Mouse (Mus musculus) cerebellum, adult 11 months (tissue): ENCODE data around the gene Zbtb5.
"Not testable (repeated sequence)": the region's sequence is repeated elsewhere in the genome, so short reads cannot be mapped to it uniquely, and the experiment has no call there.

ENCODE experiments used
- DNase-seq: peaks from one replicate; pipeline ENCODE4 v3.0.0; 2022

Gene Zbtb5

GRCm38 (mm10) chr4:44967402-44967801 is 44.8 kb downstream of the Zbtb5 start:
- no peak for DNase-seq

DNA sequence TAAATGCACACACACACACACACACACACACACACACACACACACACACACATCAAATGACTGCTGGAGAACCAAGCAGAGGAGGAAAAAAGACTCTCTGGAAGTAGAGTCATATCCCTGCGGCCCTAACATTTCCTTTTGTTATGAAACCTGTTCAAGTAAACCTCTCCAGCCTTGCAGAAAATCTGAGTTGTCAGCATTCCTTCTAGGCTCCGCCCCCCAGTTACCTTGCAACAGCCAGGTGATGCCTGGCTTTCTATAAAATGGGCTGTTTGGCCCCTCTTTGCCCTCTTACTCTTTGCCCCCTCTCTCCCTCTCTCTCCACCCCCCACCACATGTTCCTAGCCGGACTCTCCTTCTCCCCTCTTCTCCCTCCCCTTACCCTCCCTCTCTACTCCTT is 46.5 kb downstream of the Zbtb5 start:
- DNase-seq: no peak

DNA sequence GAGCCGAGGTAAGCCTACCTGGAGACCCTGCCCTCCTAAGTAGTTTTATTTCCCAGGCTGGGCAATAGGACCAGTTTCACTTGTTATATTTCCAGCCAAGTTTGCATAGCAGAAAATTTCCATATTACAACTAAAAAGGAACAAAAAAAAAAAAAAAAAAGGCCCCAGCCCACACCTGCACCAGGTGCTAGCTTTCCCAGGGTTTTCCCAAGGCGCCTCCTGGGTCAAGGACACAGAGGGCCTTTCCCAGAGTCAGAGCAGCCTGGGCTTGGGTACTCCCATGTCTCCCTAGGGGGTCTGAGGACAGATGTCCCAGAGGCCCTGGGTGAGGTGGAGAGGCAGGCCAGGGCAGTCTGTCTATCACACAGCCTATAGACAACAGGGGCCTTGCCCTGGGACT is 47.0 kb downstream of the Zbtb5 start:
- DNase-seq: no peak

DNA sequence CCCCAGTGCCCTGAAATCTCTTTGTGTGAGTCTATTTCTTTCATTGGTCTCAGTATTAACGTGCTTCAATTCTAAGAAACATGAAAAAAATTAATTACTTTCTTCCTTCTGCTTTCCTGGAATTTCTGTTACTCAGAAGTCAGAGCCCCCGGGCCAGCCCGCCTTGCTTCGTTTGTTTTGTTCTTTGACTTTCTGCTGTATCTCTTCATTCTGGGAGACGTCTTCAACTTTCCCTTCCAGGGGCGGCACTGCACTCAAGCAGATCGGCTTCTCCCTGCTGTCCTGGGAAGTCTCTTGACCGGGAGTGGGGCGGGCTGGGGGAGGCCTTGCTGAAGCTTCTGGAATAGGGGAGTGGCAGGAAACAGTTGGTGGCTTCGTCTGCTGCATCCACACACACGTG is 49.1 kb downstream of the Zbtb5 start:
- DNase-seq: no peak

DNA sequence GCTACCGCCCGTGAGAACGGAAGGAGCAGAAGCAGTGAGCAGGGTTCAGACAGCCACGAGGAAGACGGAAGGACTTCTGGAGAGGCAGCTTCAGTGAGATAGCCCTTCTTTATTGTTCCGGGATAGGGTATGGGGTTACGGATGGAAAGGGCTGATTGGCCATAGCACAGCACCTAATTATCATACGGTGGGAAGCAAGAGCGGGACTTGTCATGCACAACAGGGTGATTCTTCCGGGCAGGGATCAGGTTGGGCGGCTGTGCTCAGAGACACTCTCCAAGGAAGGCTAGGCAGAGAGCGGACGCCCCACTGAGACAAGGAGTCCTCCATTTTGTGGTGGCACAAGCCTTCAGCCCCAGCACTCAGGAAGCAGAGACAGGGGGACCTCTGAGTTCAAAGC is 53.0 kb downstream of the Zbtb5 start:
- DNase-seq: no peak

GRCm38 (mm10) chr4:44958776-44959175 is 53.4 kb downstream of the Zbtb5 start:
- DNase-seq: no peak

DNA sequence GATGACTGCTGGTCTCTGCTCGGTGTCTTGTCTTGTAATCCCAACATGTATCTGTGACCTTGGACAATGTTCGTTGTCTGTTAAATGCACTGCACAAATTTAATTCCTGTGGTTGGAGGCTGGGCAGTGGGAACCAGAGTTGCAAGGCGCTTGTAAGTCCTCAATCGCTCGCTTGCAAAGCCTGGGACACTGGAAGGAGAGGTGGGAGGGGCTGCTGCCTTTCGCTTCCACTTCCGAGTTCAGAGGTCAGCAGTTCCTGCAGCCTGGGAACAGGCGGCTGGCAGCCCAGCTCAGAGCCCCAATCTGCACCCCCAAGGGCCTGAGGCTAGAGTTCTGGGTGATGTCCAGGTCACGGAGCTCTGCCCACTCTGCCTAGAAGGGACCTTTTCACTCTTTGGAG is 59.2 kb downstream of the Zbtb5 start:
- DNase-seq: no peak

DNA sequence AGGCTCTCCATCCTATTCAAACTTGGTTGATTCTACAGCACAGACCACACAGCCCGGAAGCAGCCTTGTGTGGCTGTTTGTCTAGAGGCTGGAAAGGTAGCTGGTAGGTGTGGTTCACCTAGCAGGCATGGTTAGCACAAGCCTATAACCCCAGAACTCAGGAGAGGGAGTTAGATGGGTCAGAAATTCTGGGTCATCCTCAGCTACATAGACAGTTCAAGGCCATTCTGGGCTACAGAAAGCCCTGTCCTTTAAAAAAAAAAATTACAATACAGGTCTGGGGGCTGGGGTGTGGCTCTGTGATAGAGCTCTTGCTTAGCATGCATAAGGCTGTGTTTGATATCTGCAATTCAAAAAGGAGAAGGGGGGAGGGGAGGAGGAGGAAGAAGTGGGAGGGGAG is 63.9 kb downstream of the Zbtb5 start:
- no peak for DNase-seq

DNA sequence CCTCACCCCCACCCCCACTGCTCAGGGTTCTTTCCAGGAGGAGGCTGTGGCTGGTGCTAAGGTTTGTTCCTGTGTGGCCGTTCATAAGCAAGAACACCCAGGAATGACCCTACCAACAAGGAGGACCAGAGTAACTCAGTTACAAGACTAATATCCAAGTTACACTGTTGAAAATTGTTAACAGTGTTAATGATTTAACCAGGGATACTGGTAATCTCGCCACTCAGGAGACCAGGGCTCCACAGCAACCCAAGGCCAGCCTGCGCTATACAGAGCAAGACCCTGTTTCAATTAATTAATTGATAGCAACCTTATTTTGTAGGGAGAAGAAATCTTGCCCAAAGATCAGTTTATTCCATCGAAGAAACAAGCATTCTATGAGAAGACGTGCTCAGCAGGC is 64.7 kb downstream of the Zbtb5 start:
- no peak for DNase-seq

- DNase-seq: not testable (repeated sequence)
Observed at GRCm38 (mm10) chr4:44946126-44946525, 66.1 kb downstream of the Zbtb5 start.

DNA sequence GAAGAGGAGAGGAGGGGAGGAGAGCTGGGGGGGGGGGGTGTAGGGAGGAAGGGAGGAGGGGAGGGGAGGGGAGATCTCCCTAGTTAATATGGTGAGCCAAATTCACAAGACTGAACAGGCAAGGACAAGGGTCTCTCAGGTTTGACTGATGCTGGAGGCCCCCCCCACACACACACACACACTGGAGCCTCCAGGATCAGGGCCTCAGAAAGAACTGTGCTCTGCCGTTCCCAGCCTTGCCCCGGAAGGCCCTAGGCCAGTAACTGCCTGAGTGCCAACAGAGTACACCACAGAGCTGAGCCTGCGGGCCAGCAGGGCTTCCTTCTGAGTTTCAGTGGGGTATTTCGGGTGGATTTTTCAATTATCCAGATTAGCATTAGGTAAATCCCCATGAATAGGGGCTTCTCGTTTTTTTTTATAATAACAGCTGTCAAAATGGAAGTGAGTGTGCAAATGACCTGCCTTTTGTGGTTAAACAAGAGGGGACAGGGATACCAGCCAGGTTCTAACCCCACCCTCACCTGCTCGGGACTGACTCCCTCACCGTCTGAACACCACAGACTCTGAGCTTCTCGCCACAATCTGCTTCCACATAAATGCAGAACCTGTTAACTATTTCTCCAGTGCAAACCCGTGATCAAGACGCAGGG is 67.7 kb downstream of the Zbtb5 start:
- no peak for DNase-seq

DNA sequence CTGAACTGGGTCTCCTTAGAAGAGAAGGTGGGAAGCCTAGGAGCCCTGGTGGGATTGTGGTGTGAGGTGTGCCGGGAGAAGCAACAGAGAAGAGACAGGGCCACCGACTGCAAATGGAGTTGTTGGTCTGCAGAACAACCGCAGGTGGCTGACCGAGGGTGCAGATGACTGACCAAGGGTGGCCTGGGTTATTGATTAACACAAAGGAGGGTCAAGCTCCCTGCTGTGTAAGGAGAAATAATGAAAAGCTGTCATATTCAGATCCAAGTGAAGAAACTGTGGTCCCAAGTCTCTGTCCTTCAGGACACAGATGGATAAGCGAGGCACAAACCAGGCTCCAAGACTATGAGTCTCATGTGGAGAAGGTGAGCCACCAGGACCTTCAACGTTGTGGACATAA is 68.7 kb downstream of the Zbtb5 start:
- no peak for DNase-seq

DNA sequence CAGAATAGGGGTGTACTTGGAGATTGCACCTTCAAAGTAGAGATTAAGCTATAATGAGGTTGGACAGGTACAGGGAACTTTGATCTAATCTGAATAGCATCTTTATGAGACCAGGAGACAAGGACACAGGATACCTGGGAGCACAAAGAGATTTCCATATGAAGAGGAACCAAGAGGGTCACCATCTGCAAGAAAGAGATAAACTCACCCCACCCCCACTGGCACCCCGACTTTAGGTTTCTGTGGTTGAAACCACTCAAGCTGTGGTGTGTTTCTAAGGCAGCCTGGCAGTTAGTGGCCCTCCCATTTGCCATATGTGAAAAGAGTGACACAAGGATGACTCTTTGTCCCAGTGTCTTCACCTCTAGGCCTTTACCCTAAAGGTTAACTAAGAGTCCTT is 70.0 kb downstream of the Zbtb5 start:
- no peak for DNase-seq
